Mouse (Mus musculus) thymus, postnatal 0 days (tissue): ENCODE data around the gene Rhov. TPM values are rescaled to one million over a fixed set of nuclear protein-coding genes. Genes with fewer than 3 reads are reported as not detected.

Experiments used
- DNase-seq: peaks from one replicate; pipeline ENCODE4 v3.0.0-alpha.2; 2015; ENCODE audit warnings: low spot score
- polyA plus RNA-seq: library from polyadenylated mRNA; unstranded; fragments of >200 nt; fragmentation: Nextera tagmentation; extraction: Ambion mirVana; gene quantifications from 2 replicates; pipeline ENCODE4 v1.2.1, GENCODE M21; 2015

Rhov gene
- polyA plus RNA-seq, 1 experiment from 2014 or later = 3.9 TPM

GRCm38 (mm10) chr2:119238671-119239070 lies 32.4 kb downstream of the Rhov start:
- DNase-seq = no peak

- DNase-seq = no peak
Measured at GRCm38 (mm10) chr2:119237871-119238220, 33.2 kb downstream of the Rhov start.

- no peak for DNase-seq
Measured at GRCm38 (mm10) chr2:119237210-119237870, 33.7 kb downstream of the Rhov start, which contains the start of gene Spint1. Spint1 (plus strand) TSS chr2:119237362.

GRCm38 (mm10) chr2:119236682-119237209 lies 34.3 kb downstream of the Rhov start:
- DNase-seq = no peak

DNA sequence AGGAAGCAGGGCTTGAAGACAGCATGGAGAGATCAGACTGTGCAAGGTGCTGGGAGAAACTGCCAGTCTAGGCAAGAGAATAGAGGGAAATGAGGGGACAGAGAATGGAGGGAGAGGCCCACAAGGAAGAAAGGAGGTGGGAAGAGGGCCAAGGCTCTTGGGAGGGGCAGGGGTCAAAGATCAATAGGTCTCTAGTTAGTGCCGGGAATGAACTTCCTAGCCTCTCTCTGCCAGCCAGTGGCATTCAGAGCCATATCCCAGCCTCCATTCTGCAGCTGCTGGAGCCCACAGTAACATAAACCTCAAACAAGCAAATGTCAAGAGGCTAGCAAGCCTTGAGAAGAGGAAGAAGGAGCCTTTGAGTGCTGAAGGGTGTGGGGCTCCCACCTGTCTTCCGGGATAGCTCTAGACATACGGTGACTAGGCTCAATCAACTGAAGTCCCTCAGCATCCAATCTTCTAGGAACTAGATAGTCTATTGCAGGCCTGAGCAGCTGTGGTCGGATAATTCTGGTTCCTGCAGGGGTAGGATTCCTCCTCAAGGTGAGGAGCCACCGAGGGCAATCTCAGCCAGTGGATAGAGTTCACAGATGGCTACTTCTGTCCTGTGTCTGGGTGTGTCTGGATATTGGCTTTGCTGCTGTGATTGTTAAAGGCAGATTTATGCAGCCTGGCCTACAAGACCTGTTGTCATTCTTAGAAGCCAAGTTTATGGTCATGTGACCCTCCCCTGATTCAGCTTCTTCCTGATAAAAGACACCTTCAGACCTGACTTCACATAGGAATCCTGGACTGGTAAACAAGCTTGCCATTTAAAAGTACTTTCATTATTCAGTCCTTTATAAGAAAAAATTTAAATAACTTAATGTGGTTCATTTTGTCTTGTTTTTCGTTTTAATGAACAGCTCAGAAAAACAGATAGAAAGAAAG lies 41.0 kb downstream of the Rhov start, which contains the start of gene Ppp1r14d:
Gene Ppp1r14d (minus strand): TSS at position 132 of the 930 bp plus-strand sequence.
- DNase-seq = no peak

Other genes with a start within 250 kb of the Rhov start
- 20.5 and 21.3 TPM in 2 replicates for gene Ccdc32, start 241.9 kb downstream of the Rhov start, polyA plus RNA-seq
- 4.0 and 5.4 TPM in 2 replicates for gene Rpusd2, start 236.5 kb downstream of the Rhov start, polyA plus RNA-seq
- gene Knl1, start 224.2 kb downstream of the Rhov start, polyA plus RNA-seq = 79.5 and 108 TPM in 2 replicates
- gene Rad51, start 158.5 kb downstream of the Rhov start, polyA plus RNA-seq = 49.3 and 49.7 TPM in 2 replicates
- gene Rmdn3, start 114.2 kb downstream of the Rhov start, polyA plus RNA-seq = 32.9 and 33.5 TPM in 2 replicates
- 1.5 and 1.6 TPM in 2 replicates for gene Gchfr, start 103.5 kb downstream of the Rhov start, polyA plus RNA-seq
- gene Gm14137, start 96.8 kb downstream of the Rhov start, polyA plus RNA-seq = 0.37 and 0.44 TPM in 2 replicates
- 43.9 and 49.5 TPM in 2 replicates for gene Zfyve19, start 62.7 kb downstream of the Rhov start, polyA plus RNA-seq
- gene Dnajc17, start 62.5 kb downstream of the Rhov start, polyA plus RNA-seq = 20.1 and 25.8 TPM in 2 replicates
- 0.17 and 1.1 TPM in 2 replicates for gene Ppp1r14d, start 41.4 kb downstream of the Rhov start, polyA plus RNA-seq
- gene Spint1, start 33.9 kb downstream of the Rhov start, polyA plus RNA-seq = 21.7 and 23.6 TPM in 2 replicates
- 12.3 and 12.4 TPM in 2 replicates for gene Vps18, start 17.5 kb upstream of the Rhov start, polyA plus RNA-seq
- 15.1 and 15.9 TPM in 2 replicates for gene Dll4, start 54.5 kb upstream of the Rhov start, polyA plus RNA-seq
- 0.13 and 0.30 TPM in 2 replicates for gene Chac1, start 80.0 kb upstream of the Rhov start, polyA plus RNA-seq
- 4.7 and 5.3 TPM in 2 replicates for gene Ino80, start 206.4 kb upstream of the Rhov start, polyA plus RNA-seq